Mouse (Mus musculus) hindbrain, embryonic 14.5 days (tissue): ENCODE results near the gene Fam129c. TPM values are rescaled to one million over a fixed set of nuclear protein-coding genes. Genes with fewer than 3 reads are reported as not detected.

Experiments used
- microRNA-seq: library from miRNA; unstranded; fragments of <30 nt; microRNA quantifications from one replicate; pipeline ENCODE4, GENCODE M21; 2016
- polyA plus RNA-seq: library from polyadenylated mRNA; unstranded; fragments of >200 nt; fragmentation: Nextera tagmentation; extraction: Ambion mirVana; gene quantifications from 2 replicates; pipeline ENCODE4 v1.2.1, GENCODE M21; 2014

Fam129c gene
- polyA plus RNA-seq, 1 experiment from 2014 or later = 5.2 TPM

Small RNA genes within 50 kb of the gene (microRNA-seq; reads per million reads assigned to microRNA genes)
- 2.6 reads per million, percentile 9 among the genes with 10 or more reads in this experiment for gene Mir6769b

Other genes with a start within 250 kb of the Fam129c start
- 112 and 126 TPM in 2 replicates for gene Use1, start 230.8 kb upstream of the Fam129c start, polyA plus RNA-seq
- gene Ocel1, start 226.3 kb upstream of the Fam129c start, polyA plus RNA-seq = 4.8 and 5.0 TPM in 2 replicates
- gene Nr2f6, start 215.7 kb upstream of the Fam129c start, polyA plus RNA-seq = 35.9 and 37.5 TPM in 2 replicates
- 4.7 and 6.0 TPM in 2 replicates for gene Ushbp1, start 201.8 kb upstream of the Fam129c start, polyA plus RNA-seq
- 88.2 and 89.7 TPM in 2 replicates for gene Babam1, start 200.8 kb upstream of the Fam129c start, polyA plus RNA-seq
- gene Ankle1, start 191.6 kb upstream of the Fam129c start, polyA plus RNA-seq = 3.8 and 4.7 TPM in 2 replicates
- 125 and 126 TPM in 2 replicates for gene Abhd8, start 134.0 kb upstream of the Fam129c start, polyA plus RNA-seq
- gene Mrpl34, start 132.7 kb upstream of the Fam129c start, polyA plus RNA-seq = 158 and 195 TPM in 2 replicates
- 218 and 236 TPM in 2 replicates for gene Dda1, start 128.4 kb upstream of the Fam129c start, polyA plus RNA-seq
- gene Ano8, start 111.7 kb upstream of the Fam129c start, polyA plus RNA-seq = 8.5 and 10.6 TPM in 2 replicates
- 4.7 and 7.3 TPM in 2 replicates for gene Gtpbp3, start 109.5 kb upstream of the Fam129c start, polyA plus RNA-seq
- 9.2 and 10.5 TPM in 2 replicates for gene Plvap, start 85.9 kb upstream of the Fam129c start, polyA plus RNA-seq
- 0.22 and 0.92 TPM in 2 replicates for gene Ccdc194, start 71.9 kb upstream of the Fam129c start, polyA plus RNA-seq
- 4.0 and 5.4 TPM in 2 replicates for gene Bst2, start 60.2 kb upstream of the Fam129c start, polyA plus RNA-seq
- 50.8 and 66.6 TPM in 2 replicates for gene Mvb12a, start 54.7 kb upstream of the Fam129c start, polyA plus RNA-seq
- gene Tmem221, start 38.8 kb upstream of the Fam129c start, polyA plus RNA-seq = 0.32 TPM in 1 of 2 replicates, not detected in the other
- gene Nxnl1, start 31.0 kb upstream of the Fam129c start, polyA plus RNA-seq = 0.13 TPM in 1 of 2 replicates, not detected in the other
- 41.6 and 57.3 TPM in 2 replicates for gene Slc27a1, start 28.8 kb upstream of the Fam129c start, polyA plus RNA-seq
- gene Pgls, start 5.5 kb upstream of the Fam129c start, polyA plus RNA-seq = 243 and 246 TPM in 2 replicates
- 62.4 and 66.0 TPM in 2 replicates for gene Colgalt1, start 13.3 kb downstream of the Fam129c start, polyA plus RNA-seq
- gene Unc13a, start 74.1 kb downstream of the Fam129c start, polyA plus RNA-seq = 16.6 and 16.7 TPM in 2 replicates
- 5.4 TPM in 2 replicates for gene Jak3, start 78.6 kb downstream of the Fam129c start, polyA plus RNA-seq
- 1.4 and 1.5 TPM in 2 replicates for gene Insl3, start 91.6 kb downstream of the Fam129c start, polyA plus RNA-seq
- 0.21 and 0.41 TPM in 2 replicates for gene B3gnt3, start 104.1 kb downstream of the Fam129c start, polyA plus RNA-seq
- gene Fcho1, start 128.1 kb downstream of the Fam129c start, polyA plus RNA-seq = 57.3 and 61.0 TPM in 2 replicates